In genomic region chr10:83083946-83084345, GRCm38 (mm10) we compare ENCODE assay signal across 8 mouse cellular contexts.
DNase-seq lines count a peak whose midpoint lies in the region; ATAC-seq lines count a peak whose summit lies in the region.
"Had no signal": no experiment of that assay in that cellular context is flagged by ENCODE, and none has a peak within 500 bp of the region (broad histone marks: within the 10 kb centered on the region; RNA-seq: fewer than 3 reads in every experiment).

No protein-coding gene starts in this region.

- H3K36me3 ChIP-seq in heart, embryonic 14.5 days (ENCODE audit: control insufficient read depth, insufficient read depth, low read length): no peaks in the 10 kb centered on the region
- H3K36me3 ChIP-seq: embryonic facial prominence, embryonic 13.5 days had no signal

- H3K27me3 ChIP-seq in heart, embryonic 14.5 days (ENCODE audit: control insufficient read depth, insufficient read depth, low read length): no peaks in the 10 kb centered on the region
- H3K27me3 ChIP-seq: embryonic facial prominence, embryonic 13.5 days had no signal

- ATAC-seq in common myeloid progenitor, adult 5-6 weeks (replicated peaks; ENCODE audit: low read depth, poor library complexity, severe bottlenecking): peak; percentile 73
- peak; percentile 58 for ATAC-seq in heart, embryonic 14.5 days (ENCODE audit: insufficient number of reproducible peaks, insufficient read depth, low FRiP score, low read depth)

- intact Hi-C loops in left cerebral cortex, postnatal 4 days (cut with DNase I): no loop called here

- peak overlapping the region; percentile 49 for H3K4me2 ChIP-seq in heart, embryonic 14.5 days (ENCODE audit: low read length)
- H3K4me2 ChIP-seq: embryonic facial prominence, embryonic 13.5 days had no signal

- peak; percentile 27 for DNase-seq in left cerebral cortex, postnatal 4 days
- DNase-seq in left cerebral cortex, adult 9 months (ENCODE audit: low spot score in 2 of 2): no peak
- DNase-seq in lung, postnatal 4 days: peak; percentile 20 to 48
- no peak for DNase-seq in frontal cortex, postnatal 25 days (ENCODE audit: low spot score in 2 of 2)
- DNase-seq in frontal cortex, postnatal 10 days (ENCODE audit: low spot score in 2 of 2): no peak

- H3K9me3 ChIP-seq in heart, embryonic 14.5 days (ENCODE audit: control insufficient read depth, low read length): no peaks in the 10 kb centered on the region
- H3K9me3 ChIP-seq: embryonic facial prominence, embryonic 13.5 days had no signal

- peaks cover 56 to 62% of the 10 kb centered on the region in 2 experiments for H3K4me1 ChIP-seq in heart, embryonic 14.5 days (ENCODE audit: control insufficient read depth in 2 of 2, insufficient read depth in 2 of 2, low read length in 2 of 2)

- WGBS in heart, embryonic 14.5 days: 16% methylated on average over 9 of the region's 9 CpGs

- H3K9ac ChIP-seq in heart, embryonic 14.5 days (ENCODE audit: low read length): peak overlapping the region; percentile 30; the same call in 1 of the 2 replicates
- H3K9ac ChIP-seq: embryonic facial prominence, embryonic 13.5 days had no signal

- no peak overlapping the region for H3K4me3 ChIP-seq in heart, embryonic 14.5 days (ENCODE audit: control insufficient read depth in 1 of 2, insufficient read depth in 1 of 2, low read depth in 1 of 2, low read length in 2 of 2)
- H3K4me3 ChIP-seq: embryonic facial prominence, embryonic 13.5 days had no signal

- H3K27ac ChIP-seq in heart, embryonic 14.5 days (replicated peaks in 1 of 2; ENCODE audit: control insufficient read depth in 1 of 2, insufficient read depth in 1 of 2, low read depth in 2 of 2, low read length in 2 of 2): peak overlapping the region; percentile 36 to 72; a peak in 3 of 4 replicates
- H3K27ac ChIP-seq: embryonic facial prominence, embryonic 13.5 days had no signal

Comparison
In these comparisons a context has a peak if more than half of its experiments do, and no peak if none do; other contexts are left out.
1. DNase-seq: peak in left cerebral cortex, postnatal 4 days (single experiment) and lung, postnatal 4 days (2 of 2); none in left cerebral cortex, adult 9 months (0 of 2), frontal cortex, postnatal 25 days (0 of 2) and frontal cortex, postnatal 10 days (0 of 2).